Mouse (Mus musculus) frontal cortex, adult 2 months (tissue): ENCODE data around the gene Socs7. TPM values are rescaled to one million over a fixed set of nuclear protein-coding genes. Genes with fewer than 3 reads are reported as not detected.
"Not testable (repeated sequence)": the region's sequence is repeated elsewhere in the genome, so short reads cannot be mapped to it uniquely, and the experiment has no call there.

Source experiments
- DNase-seq, 2 experiments: peaks; one replicate each; pipeline ENCODE4 v3.0.0; 2022; ENCODE audit warnings: low spot score in 1 of 2; ENCODE audit errors: extremely low spot score in 1 of 2
- polyA plus RNA-seq: library from polyadenylated mRNA; depleted of rRNA; stranded (reverse); fragments of >200 nt; gene quantifications from 2 replicates; pipeline ENCODE4 v1.2.3, GENCODE M21; 2012; rRNA removed

The Socs7 gene
- polyA plus RNA-seq: 43.3 and 44.9 TPM in 2 replicates

DNA sequence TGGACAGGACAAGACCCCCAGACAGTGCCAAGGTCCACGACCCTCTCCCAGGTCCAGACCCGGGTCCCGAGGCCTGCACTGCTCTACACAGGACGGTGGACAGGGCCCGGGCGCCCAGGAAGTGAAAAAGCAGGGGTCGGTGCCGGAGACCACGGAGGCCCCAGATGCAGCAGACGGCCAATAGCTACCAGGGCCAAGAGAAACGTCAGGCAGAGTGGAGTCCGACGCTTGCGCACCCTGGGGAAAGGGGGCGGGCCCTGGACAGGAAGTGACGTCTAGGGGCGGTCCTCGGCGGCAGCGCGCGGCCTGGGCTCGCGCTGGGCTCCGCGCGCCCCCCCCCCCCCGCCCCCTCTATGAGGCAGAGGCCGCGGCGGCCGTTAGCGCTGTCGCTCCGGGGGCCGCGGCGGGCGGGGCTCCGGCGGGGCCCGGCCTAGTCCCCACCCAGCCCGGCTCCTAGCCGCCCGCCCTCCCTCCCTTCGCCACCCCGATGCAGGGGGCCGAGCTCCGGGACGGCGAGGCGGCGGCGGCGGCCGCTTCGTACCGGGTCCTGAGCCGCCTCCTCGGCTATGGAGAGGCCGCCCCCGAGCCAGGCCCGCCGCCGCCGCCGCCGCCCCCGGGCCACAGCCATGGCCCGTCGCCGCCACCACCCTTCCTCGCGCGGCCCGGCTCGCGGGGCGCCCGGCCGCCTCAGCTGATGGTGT, at the start of gene Socs7:
Socs7 (plus strand) TSS at position 604 of the 701 bp plus-strand sequence.
- peak; percentile 87 to 95 for DNase-seq

- not testable (repeated sequence) for DNase-seq
Measured at GRCm38 (mm10) chr11:97312871-97313270, 49.5 kb upstream of the Socs7 start.

GRCm38 (mm10) chr11:97314110-97314509, 48.2 kb upstream of the Socs7 start:
- no peak for DNase-seq

GRCm38 (mm10) chr11:97314751-97315503, 47.4 kb upstream of the Socs7 start:
- DNase-seq: no peak

- DNase-seq: peak; percentile 94 to 99
Measured at GRCm38 (mm10) chr11:97315504-97316503, 46.5 kb upstream of the Socs7 start, which contains the start of gene Mrpl45. Mrpl45 (plus strand) TSS chr11:97315716.

GRCm38 (mm10) chr11:97321197-97321596, 41.2 kb upstream of the Socs7 start:
- DNase-seq: no peak

- not testable (repeated sequence) for DNase-seq
Measured at GRCm38 (mm10) chr11:97321894-97322600, 40.3 kb upstream of the Socs7 start.

DNA sequence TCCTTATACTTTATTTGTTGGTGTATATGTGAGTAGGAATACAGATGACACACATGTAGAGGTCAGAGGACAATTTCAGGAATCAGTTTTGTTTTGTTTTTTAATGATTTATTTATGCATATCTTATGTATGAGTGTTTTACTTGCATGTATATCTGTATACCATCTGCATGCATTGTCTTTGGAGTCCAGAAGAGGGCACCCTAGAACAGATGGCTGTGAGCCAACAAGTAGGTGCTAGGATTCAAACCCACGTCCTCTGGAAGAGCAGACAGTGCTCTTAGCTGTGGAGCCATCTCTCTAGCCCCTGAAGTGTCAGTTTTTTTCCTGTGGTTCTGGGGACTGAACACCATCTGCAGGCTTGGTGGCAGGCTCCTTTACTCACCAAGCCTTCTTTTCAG, 37.1 kb upstream of the Socs7 start:
- no peak for DNase-seq

DNA sequence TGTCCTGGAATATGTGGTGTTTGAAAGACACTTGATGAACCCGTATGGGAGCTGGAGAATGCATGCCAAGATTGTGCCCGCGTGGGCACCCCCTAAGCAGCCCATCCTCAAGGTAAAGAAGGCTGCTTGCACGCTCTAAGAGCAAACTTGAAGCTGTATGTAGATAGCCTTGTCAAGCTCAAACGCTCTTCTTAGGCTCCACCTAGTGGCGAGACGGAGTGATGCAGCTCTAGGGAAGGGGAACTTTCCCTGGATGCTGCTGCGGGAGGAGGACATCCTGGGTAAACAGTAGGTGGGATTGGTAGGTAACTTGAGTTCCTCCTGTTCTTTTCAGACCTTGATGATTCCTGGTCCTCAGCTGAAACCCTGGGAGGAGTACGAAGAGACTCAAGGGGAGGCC, 34.2 kb upstream of the Socs7 start:
- peak in 1 of 2 experiments; percentile 79 for DNase-seq

- DNase-seq: no peak
Measured at GRCm38 (mm10) chr11:97330315-97330714, 32.0 kb upstream of the Socs7 start.

DNA sequence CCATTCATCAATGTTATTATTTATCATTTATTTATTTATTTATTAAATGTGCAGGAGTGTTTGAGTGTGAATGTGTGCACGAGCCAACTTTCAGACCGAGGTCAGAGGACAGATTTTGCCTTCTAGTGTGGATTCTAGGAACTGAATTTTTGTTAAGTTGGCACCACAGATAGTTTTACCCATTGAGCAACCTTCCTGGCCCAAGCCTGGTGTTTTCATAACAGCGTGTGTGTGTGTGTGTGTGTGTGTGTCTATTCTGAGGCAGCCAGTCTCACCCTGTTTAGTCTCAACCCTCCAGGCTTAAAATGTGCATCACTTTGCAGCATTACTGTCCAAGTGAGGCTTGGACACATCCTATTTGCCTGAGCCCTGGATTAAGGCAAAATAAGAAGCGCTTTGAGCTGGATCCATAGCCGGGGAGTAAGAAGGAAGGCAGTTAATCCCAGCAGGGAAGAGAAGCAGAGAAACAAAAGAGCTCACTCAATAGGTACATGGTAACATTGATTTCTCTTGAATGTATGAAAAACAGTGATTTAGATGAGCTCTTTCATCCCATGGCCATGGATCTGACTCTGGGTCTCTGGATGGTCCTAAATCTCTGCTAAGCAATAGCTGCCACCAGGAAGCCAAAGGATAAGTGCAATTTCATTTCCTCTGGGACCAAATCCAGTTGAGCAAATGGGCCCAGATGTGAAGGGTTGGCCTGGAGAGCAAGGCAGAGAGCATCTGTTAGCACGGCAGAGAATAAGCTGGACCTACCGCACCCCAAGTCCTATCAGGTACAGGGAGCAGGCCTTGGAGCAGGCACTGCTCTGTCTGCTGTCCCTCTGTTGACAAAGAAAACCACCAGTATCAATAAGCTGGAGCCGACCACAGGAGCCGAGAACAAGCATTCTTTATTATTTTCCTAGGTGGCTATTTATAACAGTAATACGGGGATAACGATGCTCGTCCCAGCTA, 30.8 kb upstream of the Socs7 start:
- DNase-seq: no peak

- DNase-seq: no peak
Measured at GRCm38 (mm10) chr11:97333044-97333443, 29.3 kb upstream of the Socs7 start.

GRCm38 (mm10) chr11:97333896-97334295, 28.5 kb upstream of the Socs7 start:
- no peak for DNase-seq

GRCm38 (mm10) chr11:97334400-97334799, 28.0 kb upstream of the Socs7 start:
- DNase-seq: no peak

GRCm38 (mm10) chr11:97336238-97336637, 26.1 kb upstream of the Socs7 start:
- no peak for DNase-seq

DNA sequence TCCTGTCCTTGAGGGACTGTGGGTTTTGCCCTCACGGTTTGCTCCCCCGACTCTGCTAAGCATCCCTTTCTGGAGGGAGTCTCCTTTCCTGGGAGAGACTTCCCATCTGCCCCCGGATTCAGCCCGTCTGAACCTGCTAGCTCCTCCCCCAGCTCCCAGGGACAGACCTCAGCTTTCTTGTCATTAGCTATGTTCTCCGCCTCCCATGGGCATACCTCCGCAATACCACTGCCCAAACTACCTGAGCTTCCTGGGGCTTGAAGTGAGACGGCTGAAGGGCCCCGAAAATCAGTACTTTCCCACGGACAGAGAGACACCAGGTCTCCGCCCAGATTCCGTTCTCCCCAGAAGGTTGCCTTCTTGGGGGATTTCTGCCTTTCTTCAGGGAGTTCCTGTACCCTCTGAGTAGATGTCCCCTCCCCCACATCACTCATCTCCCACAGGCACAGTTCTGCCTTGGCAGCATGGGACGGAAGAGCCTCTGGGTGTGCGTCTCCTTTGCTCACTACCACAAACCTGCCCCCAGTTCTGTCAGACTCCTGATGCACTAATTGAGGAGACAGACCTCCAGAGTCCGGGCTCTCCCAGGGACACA, 25.5 kb upstream of the Socs7 start:
- DNase-seq: no peak

GRCm38 (mm10) chr11:97337363-97337762, 25.0 kb upstream of the Socs7 start:
- DNase-seq: no peak

GRCm38 (mm10) chr11:97338302-97338976, 23.9 kb upstream of the Socs7 start:
- DNase-seq: no peak
